Mouse (Mus musculus): ENCODE measurements around the gene Sorbs1. TPM values are rescaled to one million over a fixed set of nuclear protein-coding genes. Genes with fewer than 3 reads are reported as not detected.

The Sorbs1 gene
- polyA plus RNA-seq, 2 experiments: 11.3 to 31.0 TPM

GRCm38 (mm10) chr19:40391469-40391868 is 122.1 kb downstream of the Sorbs1 start:
- Histone ChIP-seq H3K4me3 (ENCODE audit: insufficient read depth in 1 of 2, low read depth in 2 of 2, low read length in 2 of 2) (no peak overlapping the region), H3K4me1 (replicated peaks; ENCODE audit: control insufficient read depth in 2 of 2, insufficient read depth in 2 of 2, low read length in 1 of 2) (peaks cover 0 to 5% of the 10 kb centered on the region in 2 experiments; a peak in 2 of 4 replicates), H3K27ac (no peak overlapping the region), H3K36me3 (replicated peaks; ENCODE audit: control insufficient read depth, insufficient read depth, low read depth) (peaks cover 4% of the 10 kb centered on the region; the same call in 1 of the 2 replicates), H3K27me3 (ENCODE audit: control insufficient read depth, insufficient read depth, low read length) (no peaks in the 10 kb centered on the region), H3K9me3 (ENCODE audit: control insufficient read depth, low read length) (no peaks in the 10 kb centered on the region), H3K4me2 (ENCODE audit: low read depth) (no peak overlapping the region), H3K9ac (replicated peaks) (no peak overlapping the region)
- TF ChIP-seq CTCF (IDR thresholded peaks at IDR 0.05; ENCODE audit: low read depth): peak; percentile 97
- TF ChIP-seq EP300 (IDR thresholded peaks at IDR 0.05; ENCODE audit: low read depth): no peak
- peak in 2 of 3 experiments; percentile 42 to 57 for DNase-seq (ENCODE audit: low read depth in 3 of 3, low spot score in 3 of 3)
- peak; percentile 65; the same call in 1 of the 2 replicates for ATAC-seq (ENCODE audit: insufficient read depth)
- 19% methylated on average over 6 of the region's 6 CpGs for WGBS (ENCODE audit: insufficient replicate concordance)

- Histone ChIP-seq H3K4me2 (ENCODE audit: low read depth) (no peak overlapping the region), H3K9me3 (ENCODE audit: control insufficient read depth, low read length) (no peaks in the 10 kb centered on the region), H3K27ac (no peak overlapping the region), H3K4me1 (replicated peaks; ENCODE audit: control insufficient read depth in 2 of 2, insufficient read depth in 2 of 2, low read length in 1 of 2) (peaks cover 0 to 5% of the 10 kb centered on the region in 2 experiments; a peak in 2 of 4 replicates), H3K9ac (replicated peaks) (no peak overlapping the region), H3K36me3 (replicated peaks; ENCODE audit: control insufficient read depth, insufficient read depth, low read depth) (0 out of 2 replicates have a peak, but pooled peaks cover under 1% of the 10 kb centered on the region), H3K27me3 (ENCODE audit: control insufficient read depth, insufficient read depth, low read length) (no peaks in the 10 kb centered on the region), H3K4me3 (ENCODE audit: insufficient read depth in 1 of 2, low read depth in 2 of 2, low read length in 2 of 2) (no peak overlapping the region)
- 65% methylated on average over 3 of the region's 3 CpGs for WGBS (ENCODE audit: insufficient replicate concordance)
- no peak for DNase-seq (ENCODE audit: low read depth in 3 of 3, low spot score in 3 of 3)
- TF ChIP-seq EP300 (IDR thresholded peaks at IDR 0.05; ENCODE audit: low read depth) (no peak), CTCF (IDR thresholded peaks at IDR 0.05; ENCODE audit: low read depth) (no peak)
- no peak for ATAC-seq (ENCODE audit: insufficient read depth)
Observed at GRCm38 (mm10) chr19:40386916-40387315, 126.7 kb downstream of the Sorbs1 start.

- H3K27me3 ChIP-seq (ENCODE audit: control insufficient read depth, insufficient read depth, low read length): no peaks in the 10 kb centered on the region
- H3K4me1 ChIP-seq (replicated peaks; ENCODE audit: control insufficient read depth in 2 of 2, insufficient read depth in 2 of 2, low read length in 1 of 2): peaks cover 0 to 5% of the 10 kb centered on the region in 2 experiments; a peak in 2 of 4 replicates
- H3K36me3 ChIP-seq (replicated peaks; ENCODE audit: control insufficient read depth, insufficient read depth, low read depth): 0 out of 2 replicates have a peak, but pooled peaks cover 3% of the 10 kb centered on the region
- H3K9ac ChIP-seq (replicated peaks): no peak overlapping the region
- H3K4me3 ChIP-seq (ENCODE audit: insufficient read depth in 1 of 2, low read depth in 2 of 2, low read length in 2 of 2): no peak overlapping the region
- ATAC-seq (ENCODE audit: insufficient read depth): no peak
- H3K9me3 ChIP-seq (ENCODE audit: control insufficient read depth, low read length): no peaks in the 10 kb centered on the region
- H3K27ac ChIP-seq: no peak overlapping the region
- no peak for DNase-seq (ENCODE audit: low read depth in 3 of 3, low spot score in 3 of 3)
- no peak overlapping the region for H3K4me2 ChIP-seq (ENCODE audit: low read depth)
- TF ChIP-seq EP300 (IDR thresholded peaks at IDR 0.05; ENCODE audit: low read depth) (no peak), CTCF (IDR thresholded peaks at IDR 0.05; ENCODE audit: low read depth) (no peak)
- 82% methylated on average over 3 of the region's 3 CpGs for WGBS (ENCODE audit: insufficient replicate concordance)
Observed at GRCm38 (mm10) chr19:40385334-40385733, 128.2 kb downstream of the Sorbs1 start.

GRCm38 (mm10) chr19:40383931-40384330 is 129.6 kb downstream of the Sorbs1 start:
- 36% methylated on average over 5 of the region's 5 CpGs for WGBS (ENCODE audit: insufficient replicate concordance)
- H3K27me3 ChIP-seq (ENCODE audit: control insufficient read depth, insufficient read depth, low read length): no peaks in the 10 kb centered on the region
- TF ChIP-seq CTCF (IDR thresholded peaks at IDR 0.05; ENCODE audit: low read depth) (peak; percentile 41), EP300 (IDR thresholded peaks at IDR 0.05; ENCODE audit: low read depth) (no peak)
- no peak overlapping the region for H3K27ac ChIP-seq
- H3K9ac ChIP-seq (replicated peaks): no peak overlapping the region
- H3K36me3 ChIP-seq (replicated peaks; ENCODE audit: control insufficient read depth, insufficient read depth, low read depth): 0 out of 2 replicates have a peak, but pooled peaks cover 3% of the 10 kb centered on the region
- no peak overlapping the region for H3K4me2 ChIP-seq (ENCODE audit: low read depth)
- H3K4me3 ChIP-seq (ENCODE audit: insufficient read depth in 1 of 2, low read depth in 2 of 2, low read length in 2 of 2): no peak overlapping the region
- H3K9me3 ChIP-seq (ENCODE audit: control insufficient read depth, low read length): no peaks in the 10 kb centered on the region
- ATAC-seq (ENCODE audit: insufficient read depth): no peak
- no peak for DNase-seq (ENCODE audit: low read depth in 3 of 3, low spot score in 3 of 3)
- peaks cover 0 to 5% of the 10 kb centered on the region in 2 experiments; a peak in 2 of 4 replicates for H3K4me1 ChIP-seq (replicated peaks; ENCODE audit: control insufficient read depth in 2 of 2, insufficient read depth in 2 of 2, low read length in 1 of 2)

GRCm38 (mm10) chr19:40380656-40381055 is 132.9 kb downstream of the Sorbs1 start:
- Histone ChIP-seq H3K4me1 (replicated peaks; ENCODE audit: control insufficient read depth in 2 of 2, insufficient read depth in 2 of 2, low read length in 1 of 2) (peaks cover 0 to 3% of the 10 kb centered on the region in 2 experiments; a peak in 2 of 4 replicates), H3K27ac (no peak overlapping the region), H3K4me3 (ENCODE audit: insufficient read depth in 1 of 2, low read depth in 2 of 2, low read length in 2 of 2) (no peak overlapping the region), H3K4me2 (ENCODE audit: low read depth) (no peak overlapping the region), H3K36me3 (replicated peaks; ENCODE audit: control insufficient read depth, insufficient read depth, low read depth) (0 out of 2 replicates have a peak, but pooled peaks cover 3% of the 10 kb centered on the region), H3K9me3 (ENCODE audit: control insufficient read depth, low read length) (no peaks in the 10 kb centered on the region), H3K27me3 (ENCODE audit: control insufficient read depth, insufficient read depth, low read length) (no peaks in the 10 kb centered on the region), H3K9ac (replicated peaks) (no peak overlapping the region)
- ATAC-seq (ENCODE audit: insufficient read depth) (no peak), DNase-seq (ENCODE audit: low read depth in 3 of 3, low spot score in 3 of 3) (no peak)
- 64% methylated on average over 3 of the region's 3 CpGs for WGBS (ENCODE audit: insufficient replicate concordance)
- no peak for TF ChIP-seq EP300 (IDR thresholded peaks at IDR 0.05; ENCODE audit: low read depth)
- no peak for TF ChIP-seq CTCF (IDR thresholded peaks at IDR 0.05; ENCODE audit: low read depth)

Data from liver, embryonic 14.5 days (tissue).